Mouse (Mus musculus): ENCODE results near the gene Rad9b.

The Rad9b gene

GRCm38 (mm10) chr5:122353807-122354491 is at the start of gene Rad9b, which contains the start of gene Vps29:
TSS of gene Rad9b (minus strand) at chr5:122354233.
TSS of gene Vps29 (plus strand) at chr5:122354369.
- in situ Hi-C loops (cut with MboI; ENCODE audit: low pct_unique_long_range_greater_than_20kb in 1 of 2, low sequenced_read_pairs in 2 of 2, unreplicated experiment in 1 of 2): no loop called here

GRCm38 (mm10) chr5:122403362-122403761 is 49.3 kb upstream of the Rad9b start:
- in situ Hi-C loops (cut with MboI; ENCODE audit: low pct_unique_long_range_greater_than_20kb in 1 of 2, low sequenced_read_pairs in 2 of 2, unreplicated experiment in 1 of 2): loop anchor here in 1 of 2 experiments (10.0 kb wide), 1 partner anchor 221 kb away; no protein-coding TSS in a partner anchor

- in situ Hi-C loops (cut with MboI; ENCODE audit: low pct_unique_long_range_greater_than_20kb in 1 of 2, low sequenced_read_pairs in 2 of 2, unreplicated experiment in 1 of 2): loop anchor here in 1 of 2 experiments (10.0 kb wide), 1 partner anchor 222 kb away; no protein-coding TSS in a partner anchor
Observed at GRCm38 (mm10) chr5:122402772-122403171, 48.7 kb upstream of the Rad9b start.

GRCm38 (mm10) chr5:122402160-122402559 is 48.1 kb upstream of the Rad9b start:
- in situ Hi-C loops (cut with MboI; ENCODE audit: low pct_unique_long_range_greater_than_20kb in 1 of 2, low sequenced_read_pairs in 2 of 2, unreplicated experiment in 1 of 2): loop anchor here in 1 of 2 experiments (10.0 kb wide), 1 partner anchor 223 kb away; no protein-coding TSS in a partner anchor

- in situ Hi-C loops (cut with MboI; ENCODE audit: low pct_unique_long_range_greater_than_20kb in 1 of 2, low sequenced_read_pairs in 2 of 2, unreplicated experiment in 1 of 2): loop anchor here in 1 of 2 experiments (10.0 kb wide), 1 partner anchor 224 kb away; no protein-coding TSS in a partner anchor
Observed at GRCm38 (mm10) chr5:122401303-122401640, 47.2 kb upstream of the Rad9b start.

GRCm38 (mm10) chr5:122400628-122401302 is 46.7 kb upstream of the Rad9b start:
- in situ Hi-C loops (cut with MboI; ENCODE audit: low pct_unique_long_range_greater_than_20kb in 1 of 2, low sequenced_read_pairs in 2 of 2, unreplicated experiment in 1 of 2): loop anchor here in 1 of 2 experiments (10.0 kb wide), 1 partner anchor 224 kb away; no protein-coding TSS in a partner anchor

- in situ Hi-C loops (cut with MboI; ENCODE audit: low pct_unique_long_range_greater_than_20kb in 1 of 2, low sequenced_read_pairs in 2 of 2, unreplicated experiment in 1 of 2): loop anchor here in 1 of 2 experiments (10.0 kb wide), 1 partner anchor 225 kb away; no protein-coding TSS in a partner anchor
Observed at GRCm38 (mm10) chr5:122399871-122400270, 45.8 kb upstream of the Rad9b start.

- in situ Hi-C loops (cut with MboI; ENCODE audit: low pct_unique_long_range_greater_than_20kb in 1 of 2, low sequenced_read_pairs in 2 of 2, unreplicated experiment in 1 of 2): no loop called here
Observed at GRCm38 (mm10) chr5:122397495-122397894, 43.5 kb upstream of the Rad9b start.

- in situ Hi-C loops (cut with MboI; ENCODE audit: low pct_unique_long_range_greater_than_20kb in 1 of 2, low sequenced_read_pairs in 2 of 2, unreplicated experiment in 1 of 2): no loop called here
Observed at GRCm38 (mm10) chr5:122396791-122397190, 42.8 kb upstream of the Rad9b start.

GRCm38 (mm10) chr5:122393887-122394286 is 39.9 kb upstream of the Rad9b start:
- in situ Hi-C loops (cut with MboI; ENCODE audit: low pct_unique_long_range_greater_than_20kb in 1 of 2, low sequenced_read_pairs in 2 of 2, unreplicated experiment in 1 of 2): no loop called here

GRCm38 (mm10) chr5:122392227-122393004 is 38.4 kb upstream of the Rad9b start:
- in situ Hi-C loops (cut with MboI; ENCODE audit: low pct_unique_long_range_greater_than_20kb in 1 of 2, low sequenced_read_pairs in 2 of 2, unreplicated experiment in 1 of 2): no loop called here

GRCm38 (mm10) chr5:122391786-122392180 is 37.8 kb upstream of the Rad9b start, which contains the start of gene Arpc3:
TSS of gene Arpc3 (plus strand) at chr5:122391878.
- in situ Hi-C loops (cut with MboI; ENCODE audit: low pct_unique_long_range_greater_than_20kb in 1 of 2, low sequenced_read_pairs in 2 of 2, unreplicated experiment in 1 of 2): no loop called here

GRCm38 (mm10) chr5:122391178-122391785 is 37.2 kb upstream of the Rad9b start:
- in situ Hi-C loops (cut with MboI; ENCODE audit: low pct_unique_long_range_greater_than_20kb in 1 of 2, low sequenced_read_pairs in 2 of 2, unreplicated experiment in 1 of 2): no loop called here

- in situ Hi-C loops (cut with MboI; ENCODE audit: low pct_unique_long_range_greater_than_20kb in 1 of 2, low sequenced_read_pairs in 2 of 2, unreplicated experiment in 1 of 2): no loop called here
Observed at GRCm38 (mm10) chr5:122390671-122391070, 36.6 kb upstream of the Rad9b start.

GRCm38 (mm10) chr5:122390006-122390405 is 36.0 kb upstream of the Rad9b start:
- in situ Hi-C loops (cut with MboI; ENCODE audit: low pct_unique_long_range_greater_than_20kb in 1 of 2, low sequenced_read_pairs in 2 of 2, unreplicated experiment in 1 of 2): no loop called here

GRCm38 (mm10) chr5:122379374-122380155 is 25.5 kb upstream of the Rad9b start:
- in situ Hi-C loops (cut with MboI; ENCODE audit: low pct_unique_long_range_greater_than_20kb in 1 of 2, low sequenced_read_pairs in 2 of 2, unreplicated experiment in 1 of 2): no loop called here

- in situ Hi-C loops (cut with MboI; ENCODE audit: low pct_unique_long_range_greater_than_20kb in 1 of 2, low sequenced_read_pairs in 2 of 2, unreplicated experiment in 1 of 2): no loop called here
Observed at GRCm38 (mm10) chr5:122378171-122378570, 24.1 kb upstream of the Rad9b start.
